Mouse (Mus musculus): Measurements from ENCODE around the gene Rabggtb. TPM values are rescaled to one million over a fixed set of nuclear protein-coding genes. Genes with fewer than 3 reads are reported as not detected.

Gene Rabggtb
- total RNA-seq (2021) = 10 to 100 TPM; 69.2 to 70.8 TPM
- long read RNA-seq, experiment 1, transcript Rabggtb-201 (9 exons, 1,381 nt) = major isoform, 20 of 52 reads
- long read RNA-seq, experiment 1, partial matches to known transcripts = 3 of 52 reads
- long read RNA-seq, experiment 1, other reads (novel, unspliced or antisense) = 26 of 52 reads
- long read RNA-seq, experiment 2, transcript Rabggtb-201 (9 exons, 1,381 nt) = major isoform, 12 of 24 reads
- long read RNA-seq, experiment 2, partial matches to known transcripts = 0 of 24 reads
- long read RNA-seq, experiment 2, other reads (novel, unspliced or antisense) = 10 of 24 reads

DNA sequence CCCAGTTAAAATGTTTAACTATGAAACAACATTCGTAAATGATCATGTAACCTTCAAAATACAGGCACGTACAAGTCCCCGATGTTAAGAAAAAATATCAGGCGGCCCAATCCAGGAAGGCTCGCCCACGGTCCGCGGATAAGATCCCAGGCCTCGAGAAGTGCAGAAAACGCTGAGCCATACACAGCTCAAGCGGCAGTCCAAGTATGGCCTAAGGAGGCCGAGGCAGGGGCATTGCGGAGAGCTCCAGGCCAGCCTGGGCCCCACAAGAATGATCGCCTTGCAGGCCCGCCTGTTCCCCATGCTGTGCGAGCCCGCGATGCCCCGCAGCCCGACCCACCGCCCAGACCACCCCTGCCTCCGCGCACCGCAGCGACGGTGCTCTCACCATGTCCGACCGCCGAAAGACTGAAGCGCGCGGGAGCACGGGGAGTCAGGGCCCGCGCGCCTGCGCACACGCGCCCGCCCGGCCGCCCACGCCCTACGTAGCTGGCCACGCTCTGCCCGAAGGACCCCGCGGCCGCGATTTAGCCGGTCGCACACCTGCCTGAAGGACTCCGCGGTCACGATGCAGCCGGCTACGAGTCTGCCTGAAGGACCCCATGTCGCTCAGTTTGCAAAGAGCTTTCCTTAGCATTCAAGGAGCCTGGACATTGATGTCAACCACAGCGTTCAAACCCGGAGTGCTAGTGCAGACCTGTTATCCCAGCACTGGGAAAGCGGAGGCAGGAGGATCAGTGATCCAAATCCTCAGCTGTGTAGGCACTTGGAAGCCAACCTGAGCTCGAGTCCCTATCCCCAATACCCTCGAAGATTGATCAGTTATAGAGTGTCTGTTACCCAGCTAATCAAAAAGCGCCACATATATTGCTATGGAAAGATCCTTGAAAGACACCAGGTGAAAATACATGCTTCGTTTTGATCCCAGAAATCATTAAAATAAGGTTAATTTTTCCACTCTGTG is at the start of gene Rabggtb:
Gene Rabggtb (minus strand): TSS at position 464 of the 964 bp plus-strand sequence.
- Histone ChIP-seq H3K4me3 (peak within 1 kb of the TSS; percentile 78), H3K27ac (peak within 1 kb of the TSS; percentile 99)
- DNase-seq (ENCODE audit: extremely low spot score in 1 of 2, low spot score in 2 of 2) = peak; percentile 96
- no peak; the same call in 1 of the 2 replicates for TF ChIP-seq CTCF (IDR thresholded peaks at IDR 0.05)
- intact Hi-C loops (cut with DNase I) = loop anchor here (1.0 kb wide), 2 partner anchors 31 to 188 kb away; partner anchors contain the start of genes Acadm and St6galnac3

DNA sequence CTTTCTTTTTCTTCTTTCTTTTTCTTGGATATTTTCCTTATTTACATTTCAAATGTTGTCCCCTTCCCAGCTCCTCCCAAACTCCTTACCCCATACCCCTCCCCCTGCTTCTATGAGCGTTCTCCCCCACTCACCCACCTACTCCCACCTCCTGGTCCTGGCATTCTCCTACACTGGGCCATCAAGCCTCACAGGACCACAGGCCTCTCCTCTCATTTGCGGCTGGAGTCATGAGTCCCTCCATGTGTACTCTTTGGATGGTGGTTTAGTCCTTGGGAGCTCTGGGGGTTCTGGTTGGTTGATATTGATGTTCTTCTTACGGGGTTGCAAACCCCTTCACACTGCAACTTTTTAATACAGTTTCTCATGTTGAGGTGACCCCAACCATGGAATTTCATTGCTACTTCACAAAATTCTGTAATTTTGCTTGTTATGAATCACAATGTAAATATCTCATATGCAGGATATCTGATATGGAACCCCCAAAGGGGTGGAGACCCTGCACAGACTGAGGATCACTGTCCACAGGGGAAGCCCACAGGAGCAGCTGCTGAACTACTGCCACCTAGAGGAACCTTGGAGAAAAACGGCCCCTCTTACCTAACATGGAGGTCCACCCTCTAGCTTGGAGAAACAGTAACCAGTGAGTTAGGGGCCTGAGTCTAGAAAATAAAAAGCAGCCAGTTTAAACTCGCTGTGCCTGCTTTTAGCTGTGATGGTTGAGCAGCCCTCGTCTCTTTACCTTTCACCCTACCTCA is 49.0 kb upstream of the Rabggtb start:
- Histone ChIP-seq H3K27ac (no peak overlapping the region), H3K4me3 (no peak overlapping the region)
- no peak for DNase-seq (ENCODE audit: extremely low spot score in 1 of 2, low spot score in 2 of 2)
- intact Hi-C loops (cut with DNase I) = loop anchor here (5.0 kb wide), 1 partner anchor 610 kb away; no protein-coding TSS in a partner anchor
- TF ChIP-seq CTCF (IDR thresholded peaks at IDR 0.05) = peak; percentile 56

DNA sequence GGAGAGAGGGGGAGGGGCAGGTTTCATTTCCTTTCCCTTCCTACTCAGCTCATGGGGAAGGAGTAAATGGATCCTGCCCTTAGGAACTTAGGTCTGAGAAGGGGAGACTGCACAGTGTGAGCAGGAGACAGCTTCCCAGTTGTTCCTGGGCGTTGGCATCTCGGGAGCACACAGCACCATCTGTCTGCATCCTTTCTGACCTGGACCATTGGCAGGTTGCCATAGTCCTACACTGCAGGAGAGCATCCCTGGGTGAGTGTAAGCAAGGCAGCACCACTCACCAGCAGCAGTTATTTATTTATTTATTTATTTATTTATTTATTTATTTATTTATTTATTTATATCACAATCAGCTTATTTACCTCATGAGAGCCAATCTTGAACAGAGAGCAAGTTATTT is 48.1 kb upstream of the Rabggtb start:
- intact Hi-C loops (cut with DNase I) = loop anchor here (5.0 kb wide), 1 partner anchor 611 kb away; no protein-coding TSS in a partner anchor

DNA sequence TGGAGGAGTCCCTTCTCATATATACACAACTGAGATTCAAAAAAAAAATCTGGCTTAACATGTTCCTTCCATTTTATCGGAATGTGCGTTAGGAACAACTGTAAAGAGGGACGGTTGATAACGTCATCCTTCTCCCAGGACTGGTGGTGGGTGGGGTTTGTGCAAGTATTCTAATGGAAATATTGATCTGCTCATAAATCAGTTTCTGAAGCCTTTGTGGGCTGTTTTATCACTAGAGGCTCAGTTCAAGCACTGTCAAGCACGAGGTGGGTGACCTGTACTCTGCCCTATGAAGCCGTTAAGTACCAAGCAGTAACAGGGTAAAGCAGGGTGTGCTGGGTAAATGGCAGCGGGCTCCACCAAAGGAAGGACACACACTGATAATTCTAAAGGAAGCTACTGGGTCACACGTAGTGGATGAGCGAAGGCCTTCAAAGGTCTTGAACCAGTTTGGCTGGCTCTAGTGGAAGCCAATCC is 47.0 kb upstream of the Rabggtb start:
- no peak for TF ChIP-seq CTCF (IDR thresholded peaks at IDR 0.05)
- H3K27ac ChIP-seq = no peak overlapping the region
- DNase-seq (ENCODE audit: extremely low spot score in 1 of 2, low spot score in 2 of 2) = no peak
- intact Hi-C loops (cut with DNase I) = loop anchor here (1.0 to 5.0 kb wide), 2 partner anchors 267 to 613 kb away; no protein-coding TSS in a partner anchor
- H3K4me3 ChIP-seq = no peak overlapping the region

More for the DNA sequence above, 48.1 kb upstream of the Rabggtb start:
- DNase-seq (ENCODE audit: extremely low spot score in 1 of 2, low spot score in 2 of 2) = no peak
- no peak for TF ChIP-seq CTCF (IDR thresholded peaks at IDR 0.05)
- H3K4me3 ChIP-seq = no peak overlapping the region
- H3K27ac ChIP-seq = no peak overlapping the region

DNA sequence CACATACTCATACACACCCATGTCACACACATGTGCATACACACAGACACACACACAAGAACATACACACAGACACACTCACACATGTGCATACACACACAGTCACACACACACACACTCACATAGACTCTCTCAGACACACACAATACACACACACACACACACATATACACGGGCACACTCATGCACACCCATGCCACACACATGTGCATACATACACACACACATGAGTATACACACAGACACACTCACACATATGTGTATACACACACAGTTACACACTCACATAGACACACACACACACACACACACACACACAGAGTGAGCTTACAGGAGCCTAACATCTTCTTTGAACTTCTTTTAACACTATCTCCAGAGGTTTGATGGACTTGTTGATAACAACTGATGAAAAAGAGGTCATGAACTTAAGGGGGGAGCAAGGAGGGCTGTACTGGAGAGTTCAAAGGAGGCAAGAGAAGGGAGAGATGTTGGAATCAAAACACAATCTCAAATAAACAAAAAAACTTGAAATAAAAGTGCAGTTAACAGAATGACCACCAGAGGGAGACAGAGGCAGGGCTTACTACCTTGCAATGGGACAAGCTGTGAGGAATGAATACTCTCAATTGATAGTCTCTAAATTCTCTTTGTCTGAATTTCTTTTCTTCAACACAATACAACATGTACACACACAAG is 46.4 kb upstream of the Rabggtb start:
- H3K27ac ChIP-seq = no peak overlapping the region
- no peak overlapping the region for H3K4me3 ChIP-seq
- intact Hi-C loops (cut with DNase I) = loop anchor here (1.0 kb wide), 1 partner anchor 267 kb away; no protein-coding TSS in a partner anchor
- DNase-seq (ENCODE audit: extremely low spot score in 1 of 2, low spot score in 2 of 2) = no peak
- peak; percentile 96 for TF ChIP-seq CTCF (IDR thresholded peaks at IDR 0.05)

DNA sequence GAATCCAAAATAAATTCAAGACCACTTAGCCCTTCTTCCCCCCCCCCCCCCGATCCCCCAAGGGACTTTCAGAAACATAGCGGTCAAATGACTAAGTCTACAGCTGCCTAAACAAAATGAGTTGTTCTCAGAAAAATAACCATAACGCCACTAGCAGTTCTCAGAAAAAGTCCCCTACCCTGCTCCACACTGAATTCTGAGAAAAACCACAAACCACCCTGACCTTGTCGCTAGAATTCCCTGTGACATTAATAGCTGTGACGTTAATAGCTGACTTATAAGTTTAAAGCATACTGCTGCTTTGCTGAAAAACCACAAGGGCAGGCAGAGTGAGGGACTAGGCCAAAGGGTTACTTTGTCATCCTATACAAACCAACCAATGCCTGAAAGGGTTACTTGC is 45.1 kb upstream of the Rabggtb start:
- Histone ChIP-seq H3K4me3 (no peak overlapping the region), H3K27ac (no peak overlapping the region)
- TF ChIP-seq CTCF (IDR thresholded peaks at IDR 0.05) = no peak
- intact Hi-C loops (cut with DNase I) = no loop called here
- DNase-seq (ENCODE audit: extremely low spot score in 1 of 2, low spot score in 2 of 2) = no peak

DNA sequence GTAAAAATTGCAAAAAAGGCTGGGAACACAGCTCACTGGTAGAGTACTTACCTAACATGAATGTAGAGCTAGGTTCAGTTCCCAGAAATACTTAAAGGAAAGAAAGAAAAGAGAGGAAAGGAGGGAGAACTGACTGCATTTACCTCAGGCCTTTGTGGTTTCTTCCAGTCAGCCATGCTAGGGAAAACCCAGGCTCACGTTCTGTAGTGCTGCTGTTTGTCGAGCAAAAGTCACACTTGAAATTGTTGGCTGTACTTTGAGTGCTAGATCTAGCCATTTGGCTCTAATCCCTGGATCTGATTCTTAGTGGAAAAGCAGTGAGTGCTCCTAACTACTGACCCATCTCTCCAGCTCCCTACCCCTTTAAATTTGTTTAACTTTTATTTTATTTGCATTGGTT is 35.4 kb upstream of the Rabggtb start:
- no peak for TF ChIP-seq CTCF (IDR thresholded peaks at IDR 0.05)
- no peak for DNase-seq (ENCODE audit: extremely low spot score in 1 of 2, low spot score in 2 of 2)
- intact Hi-C loops (cut with DNase I) = no loop called here
- Histone ChIP-seq H3K27ac (no peak overlapping the region), H3K4me3 (no peak overlapping the region)

DNA sequence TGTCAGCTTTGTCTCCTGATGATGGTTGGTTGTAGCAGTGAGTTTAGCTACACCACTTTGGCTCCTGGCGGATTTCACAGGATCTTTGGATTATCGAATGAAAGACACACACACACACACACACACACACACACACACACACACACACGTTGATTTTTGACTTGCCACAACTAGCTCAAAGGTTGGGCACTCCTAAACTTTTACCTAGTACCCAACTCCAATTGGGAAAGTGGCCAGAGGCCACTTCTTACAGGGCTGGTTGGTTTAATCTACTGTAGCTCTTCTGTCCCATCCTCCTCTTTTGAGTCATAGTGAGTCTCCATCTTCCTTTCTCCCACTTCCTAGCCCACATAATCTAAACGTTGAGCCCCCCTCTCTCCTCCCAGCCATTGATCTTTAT is 34.5 kb upstream of the Rabggtb start:
- no peak for TF ChIP-seq CTCF (IDR thresholded peaks at IDR 0.05)
- no peak overlapping the region for H3K4me3 ChIP-seq
- DNase-seq (ENCODE audit: extremely low spot score in 1 of 2, low spot score in 2 of 2) = no peak
- no peak overlapping the region for H3K27ac ChIP-seq
- intact Hi-C loops (cut with DNase I) = no loop called here

DNA sequence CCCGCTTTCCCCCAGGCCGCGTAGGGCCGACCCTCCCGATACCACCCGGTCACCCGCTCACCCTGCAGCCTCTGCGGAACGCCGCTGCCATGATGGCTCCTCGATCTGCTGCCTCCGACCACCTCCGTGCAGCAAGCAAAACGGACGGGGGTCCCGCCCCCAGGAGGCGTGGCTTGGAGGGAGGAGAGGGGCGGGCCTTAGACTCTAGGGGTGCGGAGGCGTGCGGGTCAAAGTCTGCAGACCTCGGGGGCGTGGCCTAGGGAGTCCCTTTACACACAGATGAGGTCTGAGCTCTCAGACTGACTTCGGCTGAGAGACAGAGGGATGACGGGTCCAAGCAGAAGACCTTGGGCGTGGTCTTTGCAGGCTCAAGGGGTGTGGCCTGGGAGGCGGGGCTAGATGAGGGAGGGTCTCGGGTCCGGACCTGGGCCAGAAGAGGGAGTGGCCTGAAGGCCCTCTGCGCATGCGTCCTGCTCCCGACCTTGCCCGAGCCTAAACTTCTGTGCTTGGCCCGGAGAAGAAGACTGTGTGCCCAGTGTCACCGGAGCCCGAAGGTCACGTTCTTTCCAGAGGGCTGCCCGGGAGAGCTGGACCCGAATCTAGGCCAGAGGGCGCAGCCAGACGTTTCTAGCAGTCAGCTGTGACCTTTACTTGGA is 31.7 kb upstream of the Rabggtb start, which contains the start of gene Acadm:
Gene Acadm (minus strand): TSS at position 298 of the 656 bp plus-strand sequence.
- TF ChIP-seq CTCF (IDR thresholded peaks at IDR 0.05) = no peak

DNA sequence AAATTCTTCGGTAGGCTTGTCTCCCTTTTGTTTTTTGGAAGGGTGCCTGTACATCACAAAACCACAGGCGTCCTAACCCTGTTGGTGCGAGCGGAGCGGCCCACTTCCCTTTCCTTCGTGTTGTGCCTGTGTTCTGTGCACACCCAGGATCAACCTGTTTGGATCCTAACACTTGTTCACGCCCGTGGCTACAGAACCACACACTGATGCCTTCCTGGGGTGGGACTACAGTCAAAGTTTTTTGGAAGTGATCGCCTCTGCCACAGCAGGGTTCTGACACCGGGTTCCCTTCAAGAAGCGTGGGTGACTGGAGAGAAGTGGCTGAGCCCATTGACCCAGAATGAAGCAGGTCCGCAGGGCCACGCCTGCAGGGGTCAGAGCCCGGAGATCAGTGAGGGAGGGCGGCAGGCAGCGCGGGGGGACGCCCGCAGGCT is 31.1 kb upstream of the Rabggtb start:
- DNase-seq (ENCODE audit: extremely low spot score in 1 of 2, low spot score in 2 of 2) = peak in 1 of 2 experiments; percentile 21
- peak overlapping the region; percentile 89 for H3K27ac ChIP-seq
- intact Hi-C loops (cut with DNase I) = loop anchor here (1.0 kb wide), 1 partner anchor 31 kb away; the partner anchor contains the start of gene Rabggtb
- peak overlapping the region; percentile 97 for H3K4me3 ChIP-seq
- TF ChIP-seq CTCF (IDR thresholded peaks at IDR 0.05) = no peak

More for the DNA sequence above, 31.7 kb upstream of the Rabggtb start, which contains the start of gene Acadm:
- intact Hi-C loops (cut with DNase I) = loop anchor here (1.0 kb wide), 1 partner anchor 31 kb away; the partner anchor contains the start of gene Rabggtb
- Histone ChIP-seq H3K4me3 (peak within 1 kb of the TSS; percentile 97), H3K27ac (peak within 1 kb of the TSS; percentile 89)
- peak; percentile 88 to 89 for DNase-seq (ENCODE audit: extremely low spot score in 1 of 2, low spot score in 2 of 2)

All from left cerebral cortex, adult 2 months (tissue).